In genomic region chr17:72158857-72159385, GRCm38 (mm10) we compare ENCODE assay signal across 19 mouse cellular contexts.
A peak's percentile ranks its signal among the peaks of the same experiment; 100 is the strongest.
DNase-seq lines count a peak whose midpoint lies in the region; ATAC-seq and TF ChIP-seq lines count a peak whose summit lies in the region.
"Had no signal": no experiment of that assay in that cellular context is flagged by ENCODE, and none has a peak within 500 bp of the region (broad histone marks: within the 10 kb centered on the region; RNA-seq: fewer than 3 reads in every experiment).

No protein-coding gene starts in this region.

- no peak for TF ChIP-seq CTCF in kidney, adult 2 months (conservative IDR thresholded peaks at IDR 0.05; ENCODE audit: insufficient read depth, insufficient read length, low read depth, low read length)
- TF ChIP-seq CTCF in midbrain, postnatal 0 days (IDR thresholded peaks at IDR 0.05): no peak

- no peaks in the 10 kb centered on the region for H3K9me3 ChIP-seq in kidney, embryonic 15.5 days (replicated peaks)
- H3K9me3 ChIP-seq in midbrain, postnatal 0 days (ENCODE audit: low read length): no peaks in the 10 kb centered on the region
- H3K9me3 ChIP-seq: embryonic facial prominence, embryonic 13.5 days; heart, embryonic 13.5 days; lung, embryonic 15.5 days had no signal

- H3K4me3 ChIP-seq in kidney, embryonic 15.5 days (replicated peaks): no peak overlapping the region
- H3K4me3 ChIP-seq in kidney, adult 2 months (ENCODE audit: insufficient read depth, low read depth, low read length): no peak overlapping the region
- H3K4me3 ChIP-seq in midbrain, postnatal 0 days (ENCODE audit: low read depth, low read length): no peak overlapping the region
- H3K4me3 ChIP-seq: embryonic facial prominence, embryonic 13.5 days; heart, embryonic 13.5 days; hindbrain, embryonic 10.5 days; limb, embryonic 12.5 days; liver, embryonic 13.5 days; lung, embryonic 15.5 days; midbrain, embryonic 10.5 days had no signal

- H3K4me1 ChIP-seq in kidney, embryonic 15.5 days: peaks cover 2% of the 10 kb centered on the region; the same call in 1 of the 2 replicates
- H3K4me1 ChIP-seq in kidney, adult 2 months (ENCODE audit: control insufficient read depth, insufficient read depth, low read length): no peaks in the 10 kb centered on the region
- H3K4me1 ChIP-seq in midbrain, postnatal 0 days (ENCODE audit: insufficient read depth, low read length): no peaks in the 10 kb centered on the region
- H3K4me1 ChIP-seq: embryonic facial prominence, embryonic 13.5 days; limb, embryonic 12.5 days; liver, embryonic 13.5 days; lung, embryonic 15.5 days; midbrain, embryonic 10.5 days had no signal

- TF ChIP-seq POLR2A in kidney, adult 2 months (IDR thresholded peaks at IDR 0.05; ENCODE audit: low read depth, low read length): no peak

- no peak overlapping the region for H3K27ac ChIP-seq in kidney, embryonic 15.5 days
- H3K27ac ChIP-seq in kidney, adult 2 months (ENCODE audit: insufficient read depth, low read depth, low read length): no peak overlapping the region
- no peak overlapping the region for H3K27ac ChIP-seq in midbrain, postnatal 0 days (ENCODE audit: low read depth, low read length)
- H3K27ac ChIP-seq: embryonic facial prominence, embryonic 13.5 days; heart, embryonic 13.5 days; hindbrain, embryonic 10.5 days; limb, embryonic 12.5 days; liver, embryonic 13.5 days; lung, embryonic 15.5 days; midbrain, embryonic 10.5 days had no signal

- H3K9ac ChIP-seq in kidney, embryonic 15.5 days: no peak overlapping the region
- no peak overlapping the region for H3K9ac ChIP-seq in midbrain, postnatal 0 days (replicated peaks; ENCODE audit: low read length, poor library complexity, severe bottlenecking)
- H3K9ac ChIP-seq: embryonic facial prominence, embryonic 13.5 days; heart, embryonic 13.5 days; limb, embryonic 12.5 days; liver, embryonic 13.5 days; lung, embryonic 15.5 days had no signal

- no peaks in the 10 kb centered on the region for H3K36me3 ChIP-seq in kidney, embryonic 15.5 days
- H3K36me3 ChIP-seq in kidney, adult 2 months (ENCODE audit: control insufficient read depth, insufficient read depth, low read length): no peaks in the 10 kb centered on the region
- H3K36me3 ChIP-seq in midbrain, postnatal 0 days (ENCODE audit: insufficient read depth, low read length): no peaks in the 10 kb centered on the region
- H3K36me3 ChIP-seq: embryonic facial prominence, embryonic 13.5 days; G1E; heart, embryonic 13.5 days; hindbrain, embryonic 10.5 days; limb, embryonic 12.5 days; liver, embryonic 13.5 days; lung, embryonic 15.5 days; midbrain, embryonic 10.5 days had no signal

- H3K4me2 ChIP-seq in kidney, embryonic 15.5 days: no peak overlapping the region
- no peak overlapping the region for H3K4me2 ChIP-seq in midbrain, postnatal 0 days (ENCODE audit: low read depth, low read length, poor library complexity, severe bottlenecking)
- H3K4me2 ChIP-seq: embryonic facial prominence, embryonic 13.5 days; heart, embryonic 13.5 days; limb, embryonic 12.5 days; liver, embryonic 13.5 days; lung, embryonic 15.5 days had no signal

- no peak for DNase-seq in kidney, adult 2 months
- peak; percentile 66 for DNase-seq in NIH3T3 (ENCODE audit: low read depth)
- peak; percentile 16 for DNase-seq in brain, adult 2 months (ENCODE audit: low read depth, low spot score)
- no peak for DNase-seq in midbrain, postnatal 0 days (ENCODE audit: low spot score)
- DNase-seq in cerebellum, adult 9-10 months: no peak
- DNase-seq: cerebellum, postnatal 25 days; gastrocnemius, postnatal 36 days; liver, embryonic 13.5 days; right cerebral cortex, postnatal 25 days had no signal

- ATAC-seq in kidney, embryonic 15.5 days (replicated peaks; ENCODE audit: low FRiP score): 0 out of 2 replicates have a peak, but pooled peaks have one; percentile 29
- ATAC-seq in megakaryocyte progenitor cell, adult 5-6 weeks (replicated peaks; ENCODE audit: poor library complexity): peak; percentile 69
- no peak for ATAC-seq in midbrain, postnatal 0 days (ENCODE audit: low FRiP score)
- ATAC-seq: CD4-positive, CD25-positive, alpha-beta regulatory T cell, adult 4 months had no signal

- no peaks in the 10 kb centered on the region for H3K27me3 ChIP-seq in kidney, embryonic 15.5 days
- H3K27me3 ChIP-seq in kidney, adult 2 months (replicated peaks; ENCODE audit: control insufficient read depth, insufficient read depth, low read length): no peaks in the 10 kb centered on the region
- H3K27me3 ChIP-seq in midbrain, postnatal 0 days (ENCODE audit: insufficient read depth, low read length): no peaks in the 10 kb centered on the region
- H3K27me3 ChIP-seq: embryonic facial prominence, embryonic 13.5 days; heart, embryonic 13.5 days; limb, embryonic 12.5 days; liver, embryonic 13.5 days; lung, embryonic 15.5 days had no signal

- 38% methylated on average over 5 of the region's 5 CpGs for WGBS in kidney, embryonic 15.5 days
- WGBS in kidney, adult 2 months: 46% methylated on average over 5 of the region's 5 CpGs
- 88% methylated on average over 5 of the region's 5 CpGs for WGBS in midbrain, postnatal 0 days

Comparison
In these comparisons a context has a peak if more than half of its experiments do, and no peak if none do; other contexts are left out.
1. DNase-seq: peak in NIH3T3 (single experiment) and brain, adult 2 months (single experiment); none in kidney, adult 2 months (single experiment), midbrain, postnatal 0 days (single experiment) and cerebellum, adult 9-10 months (single experiment).